Mouse (Mus musculus) C2C12 (cell line): ENCODE data around the gene Ccdc57. TPM values are rescaled to one million over a fixed set of nuclear protein-coding genes. Genes with fewer than 3 reads are reported as not detected.

Experiments used
- H3K27me3 ChIP-seq: one replicate; pipeline ENCODE4 v1.6.1; 2011; ENCODE audit not compliant: control insufficient read depth, insufficient read depth, insufficient read length
- H3K36me3 ChIP-seq: one replicate; pipeline ENCODE4 v1.6.1; 2011; ENCODE audit not compliant: control insufficient read depth, insufficient read depth
- H3K4me3 ChIP-seq: one replicate; pipeline ENCODE4 v1.5.1; 2011; ENCODE audit warnings: mild to moderate bottlenecking, control low read depth; ENCODE audit not compliant: poor library complexity, insufficient read depth, severe bottlenecking
- H3K79me2 ChIP-seq: one replicate; pipeline ENCODE4 v1.6.1; 2011; ENCODE audit not compliant: control insufficient read depth, insufficient read depth
- H3K79me3 ChIP-seq: one replicate; pipeline ENCODE4 v1.6.1; 2011; ENCODE audit warnings: low read depth, control low read depth
- H3ac ChIP-seq: one replicate; pipeline ENCODE3; 2011; ENCODE audit warnings: low read depth; ENCODE audit not compliant: control insufficient read depth, insufficient read length
- CEBPB ChIP-seq: IDR thresholded peaks from one replicate; pipeline ENCODE4 v1.6.1; 2011; ENCODE audit warnings: low read depth, mild to moderate bottlenecking, control low read depth, moderate library complexity
- CTCF ChIP-seq: IDR thresholded peaks from one replicate; pipeline ENCODE4 v1.5.1; 2011; ENCODE audit not compliant: control insufficient read depth, insufficient read depth, insufficient read length
- FOSL1 ChIP-seq: IDR thresholded peaks from one replicate; pipeline ENCODE4 v1.8.0; 2011; ENCODE audit warnings: mild to moderate bottlenecking, low read length; ENCODE audit not compliant: poor library complexity, insufficient read depth, severe bottlenecking
- MAX ChIP-seq: IDR thresholded peaks from one replicate; pipeline ENCODE4 v1.6.1; 2011; ENCODE audit warnings: mild to moderate bottlenecking, control low read depth
- MYOD1 ChIP-seq: IDR thresholded peaks from one replicate; pipeline ENCODE4 v1.6.1; 2011; ENCODE audit warnings: low read depth; ENCODE audit not compliant: control insufficient read depth, insufficient read length
- MYOG ChIP-seq: IDR thresholded peaks from one replicate; pipeline ENCODE4 v1.6.1; 2011; ENCODE audit not compliant: control insufficient read depth, insufficient read length; ENCODE audit errors: extremely low read depth
- USF1 ChIP-seq: IDR thresholded peaks from one replicate; pipeline ENCODE4 v1.6.1; 2011; ENCODE audit warnings: low read depth, mild to moderate bottlenecking, control low read depth, moderate library complexity
- polyA plus RNA-seq: library from polyadenylated mRNA; unstranded; fragments of >200 nt; fragmentation: generic; extraction: Trizol; gene quantifications from one replicate; pipeline ENCODE4 v1.2.1, GENCODE M21; 2012; ENCODE audit warnings: missing spikeins

Gene Ccdc57
- polyA plus RNA-seq, 1 experiment, result 1.1 TPM

GRCm38 (mm10) chr11:120973318-120973717 lies 40.6 kb upstream of the Ccdc57 start:
- Histone ChIP-seq H3ac (no peak overlapping the region), H3K27me3 (no peaks in the 10 kb centered on the region), H3K4me3 (no peak overlapping the region), H3K36me3 (peaks cover 100% of the 10 kb centered on the region), H3K79me2 (peaks cover 65% of the 10 kb centered on the region), H3K79me3 (peaks cover 57% of the 10 kb centered on the region)
- TF ChIP-seq MYOD1 (no peak), USF1 (no peak), CTCF (no peak), CEBPB (no peak), FOSL1 (no peak), MYOG (no peak), MAX (no peak)

- Histone ChIP-seq H3K79me2 (peaks cover 44% of the 10 kb centered on the region), H3K27me3 (no peaks in the 10 kb centered on the region), H3K79me3 (peaks cover 39% of the 10 kb centered on the region), H3K36me3 (peaks cover 100% of the 10 kb centered on the region), H3K4me3 (no peak overlapping the region), H3ac (no peak overlapping the region)
- TF ChIP-seq USF1 (no peak), MAX (no peak), CEBPB (no peak), MYOD1 (no peak), MYOG (no peak), FOSL1 (no peak), CTCF (no peak)
Measured at GRCm38 (mm10) chr11:120971237-120971636, 38.6 kb upstream of the Ccdc57 start.

- no peaks in the 10 kb centered on the region for H3K27me3 ChIP-seq
- H3K4me3 ChIP-seq, result no peak overlapping the region
- peaks cover 42% of the 10 kb centered on the region for H3K79me2 ChIP-seq
- H3ac ChIP-seq, result no peak overlapping the region
- no peak for TF ChIP-seq MYOG
- TF ChIP-seq USF1, result no peak
- no peak for TF ChIP-seq CEBPB
- TF ChIP-seq MYOD1, result no peak
- no peak for TF ChIP-seq FOSL1
- no peak for TF ChIP-seq MAX
- H3K36me3 ChIP-seq, result peaks cover 100% of the 10 kb centered on the region
- peaks cover 25% of the 10 kb centered on the region for H3K79me3 ChIP-seq
Measured at GRCm38 (mm10) chr11:120969742-120970141, 37.1 kb upstream of the Ccdc57 start.

- no peak overlapping the region for H3ac ChIP-seq
- H3K27me3 ChIP-seq, result no peaks in the 10 kb centered on the region
- peaks cover 96% of the 10 kb centered on the region for H3K36me3 ChIP-seq
- peaks cover 7% of the 10 kb centered on the region for H3K79me3 ChIP-seq
- no peak for TF ChIP-seq MYOG
- TF ChIP-seq MAX, result no peak
- TF ChIP-seq USF1, result no peak
- no peak for TF ChIP-seq CTCF
- no peak for TF ChIP-seq CEBPB
- TF ChIP-seq FOSL1, result no peak
- no peak for TF ChIP-seq MYOD1
- no peak overlapping the region for H3K4me3 ChIP-seq
- peaks cover 46% of the 10 kb centered on the region for H3K79me2 ChIP-seq
Measured at GRCm38 (mm10) chr11:120965587-120965986, 32.9 kb upstream of the Ccdc57 start.

GRCm38 (mm10) chr11:120964195-120965157 lies 31.8 kb upstream of the Ccdc57 start:
- H3K4me3 ChIP-seq, result no peak overlapping the region
- no peaks in the 10 kb centered on the region for H3K27me3 ChIP-seq
- H3K79me2 ChIP-seq, result peaks cover 46% of the 10 kb centered on the region
- no peak for TF ChIP-seq FOSL1
- no peak for TF ChIP-seq USF1
- no peak for TF ChIP-seq CEBPB
- no peak for TF ChIP-seq MYOD1
- no peak for TF ChIP-seq MYOG
- TF ChIP-seq CTCF, result no peak
- no peak for TF ChIP-seq MAX
- H3K79me3 ChIP-seq, result peaks cover 7% of the 10 kb centered on the region
- H3K36me3 ChIP-seq, result peaks cover 85% of the 10 kb centered on the region
- H3ac ChIP-seq, result no peak overlapping the region
